Comparison of ENCODE assay signal across 18 mouse cellular contexts in genomic region chr9:67301571-67301970, GRCm38 (mm10).
"Had no signal": no experiment of that assay in that cellular context is flagged by ENCODE, and none has a peak within 500 bp of the region (broad histone marks: within the 10 kb centered on the region; RNA-seq: fewer than 3 reads in every experiment).

No protein-coding gene starts in this region.

- H3K27ac ChIP-seq: midbrain, embryonic 10.5 days; midbrain, embryonic 13.5 days; neural tube, embryonic 13.5 days; neural tube, embryonic 15.5 days had no signal

- ATAC-seq: midbrain, embryonic 13.5 days; midbrain, embryonic 16.5 days had no signal

- H3K27me3 ChIP-seq: midbrain, embryonic 13.5 days; neural tube, embryonic 13.5 days; neural tube, embryonic 15.5 days had no signal

- H3K9ac ChIP-seq: lung, embryonic 14.5 days; midbrain, embryonic 13.5 days; neural tube, embryonic 13.5 days; neural tube, embryonic 15.5 days had no signal

- H3K36me3 ChIP-seq: midbrain, embryonic 13.5 days had no signal

- H3K4me3 ChIP-seq: midbrain, embryonic 10.5 days; midbrain, embryonic 13.5 days; myocyte; neural tube, embryonic 13.5 days; neural tube, embryonic 15.5 days had no signal

- DNase-seq: lung, adult 18-20 months; lung, embryonic 14.5 days; lung, postnatal 10 days; lung, postnatal 4 days; retina, postnatal 1 day; right cerebral cortex, adult 18-20 months; right cerebral cortex, postnatal 25 days; right cerebral cortex, postnatal 4 days; spleen, adult 18-20 months; thymus, adult 18-20 months; thymus, postnatal 14 days; thymus, postnatal 4 days had no signal

- H3K9me3 ChIP-seq: midbrain, embryonic 10.5 days; midbrain, embryonic 13.5 days; neural tube, embryonic 13.5 days; neural tube, embryonic 15.5 days had no signal

- H3K4me1 ChIP-seq: midbrain, embryonic 10.5 days; midbrain, embryonic 13.5 days had no signal

- H3K4me2 ChIP-seq: lung, embryonic 14.5 days; midbrain, embryonic 13.5 days; neural tube, embryonic 13.5 days; neural tube, embryonic 15.5 days had no signal
